Mouse (Mus musculus) embryonic fibroblast, embryonic 13.5 days (primary cell): ENCODE measurements around the gene Lce1m.

Experiments
- CTCF ChIP-seq: IDR thresholded peaks from 2 replicates; pipeline ENCODE4 v1.5.1; 2011; ENCODE audit warnings: mild to moderate bottlenecking, control low read depth, low read length, moderate library complexity, borderline replicate concordance; ENCODE audit not compliant: insufficient read depth
- POLR2A ChIP-seq: IDR thresholded peaks from 2 replicates; pipeline ENCODE4 v1.6.1; 2011; ENCODE audit warnings: low read depth, mild to moderate bottlenecking, control low read depth, low read length, moderate library complexity

GRCm38 (mm10) chr3:93000621-93001020, 18.2 kb downstream of the Lce1m start:
- TF ChIP-seq POLR2A (no peak), CTCF (peak; percentile 50; the same call in 1 of the 2 replicates)
